Mouse (Mus musculus): ENCODE results near the gene Gm21834.

GRCm38 (mm10) chr17:57758033-57758432 is 16.0 kb upstream of the Gm21834 start:
- TF ChIP-seq POLR2A (IDR thresholded peaks at IDR 0.05; ENCODE audit: insufficient read depth, low read depth, low read length): no peak
- no peak for TF ChIP-seq CTCF (IDR thresholded peaks at IDR 0.05)
- no peak for TF ChIP-seq EP300 (IDR thresholded peaks at IDR 0.05; ENCODE audit: insufficient read depth, low read depth, low read length)

All from heart, adult 2 months (tissue).